Mouse (Mus musculus): ENCODE measurements around the gene Ctdspl.

GRCm38 (mm10) chr9:118928007-118928406 lies 1.8 kb downstream of the Ctdspl start:
- TF ChIP-seq POLR2A (IDR thresholded peaks at IDR 0.05; ENCODE audit: control insufficient read depth, extremely low read depth, insufficient read depth, low read length, poor library complexity) (no peak), CTCF (IDR thresholded peaks at IDR 0.05; ENCODE audit: borderline replicate concordance, control insufficient read depth, extremely low read depth, insufficient read depth, low read length, poor library complexity) (no peak)
